Mouse (Mus musculus) lung, postnatal 14 days (tissue): Measurements from ENCODE around the gene Chd1.
"Not testable (repeated sequence)": the region's sequence is repeated elsewhere in the genome, so short reads cannot be mapped to it uniquely, and the experiment has no call there.

Experiments
- DNase-seq: peaks from one replicate; pipeline ENCODE4 v3.0.0; 2021

Chd1 gene

GRCm38 (mm10) chr17:15737346-15737917 is 32.7 kb downstream of the Chd1 start:
- DNase-seq, result no peak

- no peak for DNase-seq
These were observed 37.1 kb downstream of the Chd1 start for GRCm38 (mm10) chr17:15741836-15742235.

- DNase-seq, result no peak
These were observed 38.2 kb downstream of the Chd1 start for GRCm38 (mm10) chr17:15742953-15743352.

GRCm38 (mm10) chr17:15743379-15743778 is 38.6 kb downstream of the Chd1 start:
- no peak for DNase-seq

- DNase-seq, result no peak
These were observed 41.9 kb downstream of the Chd1 start for GRCm38 (mm10) chr17:15746696-15747095.

- DNase-seq, result no peak
These were observed 43.3 kb downstream of the Chd1 start for GRCm38 (mm10) chr17:15748022-15748421.

GRCm38 (mm10) chr17:15751264-15751663 is 46.5 kb downstream of the Chd1 start:
- DNase-seq, result not testable (repeated sequence)

- no peak for DNase-seq
These were observed 56.4 kb downstream of the Chd1 start for GRCm38 (mm10) chr17:15761191-15761590.

GRCm38 (mm10) chr17:15769081-15769724 is 64.4 kb downstream of the Chd1 start:
- no peak for DNase-seq

- DNase-seq, result no peak
These were observed 69.2 kb downstream of the Chd1 start for GRCm38 (mm10) chr17:15773956-15774355.

GRCm38 (mm10) chr17:15774565-15775215 is 69.9 kb downstream of the Chd1 start:
- DNase-seq, result no peak

- DNase-seq, result no peak
These were observed 71.6 kb downstream of the Chd1 start for GRCm38 (mm10) chr17:15776349-15776748.

- peak; percentile 33 for DNase-seq
These were observed 73.2 kb downstream of the Chd1 start for GRCm38 (mm10) chr17:15777979-15778378.

- DNase-seq, result peak; percentile 50
These were observed 82.3 kb downstream of the Chd1 start for GRCm38 (mm10) chr17:15787036-15787435.

- DNase-seq, result no peak
These were observed 85.9 kb downstream of the Chd1 start for GRCm38 (mm10) chr17:15790716-15791115.

GRCm38 (mm10) chr17:15799195-15799793 is 94.5 kb downstream of the Chd1 start:
- DNase-seq, result no peak

GRCm38 (mm10) chr17:15804008-15804812 is 99.4 kb downstream of the Chd1 start:
- peak; percentile 47 for DNase-seq

GRCm38 (mm10) chr17:15807295-15807984 is 102.7 kb downstream of the Chd1 start:
- DNase-seq, result no peak

- DNase-seq, result no peak
These were observed 103.2 kb downstream of the Chd1 start for GRCm38 (mm10) chr17:15808015-15808414.

- DNase-seq, result no peak
These were observed 104.0 kb downstream of the Chd1 start for GRCm38 (mm10) chr17:15808468-15809374.

- DNase-seq, result no peak
These were observed 105.2 kb downstream of the Chd1 start for GRCm38 (mm10) chr17:15809949-15810348.
